Mouse (Mus musculus) heart, embryonic 16.5 days (tissue): ENCODE data around the gene Adk. TPM values are rescaled to one million over a fixed set of nuclear protein-coding genes. Genes with fewer than 3 reads are reported as not detected.
A peak's percentile ranks its signal among the peaks of the same experiment; 100 is the strongest.

ENCODE experiments used
- ATAC-seq: fragments of 200-750 bp; cut with Nextera tagmentation; replicated peaks from 2 replicates; pipeline ENCODE4 v1.8.0; 2017; ENCODE audit warnings: moderate number of reproducible peaks; ENCODE audit not compliant: insufficient read depth, low FRiP score; ENCODE audit errors: extremely low read depth
- H3K27ac ChIP-seq: fragments of 300-500 bp; sonication (generic); 2 replicates; pipeline ENCODE4 v1.5.1; 2014; ENCODE audit warnings: mild to moderate bottlenecking, low read length, control low read depth, moderate library complexity
- H3K27me3 ChIP-seq: fragments of 300-500 bp; sonication (generic); 2 replicates; pipeline ENCODE4 v1.6.1; 2014; ENCODE audit warnings: low read length, mixed read lengths; ENCODE audit not compliant: control insufficient read depth, insufficient read depth
- H3K36me3 ChIP-seq: fragments of 300-500 bp; sonication (generic); 2 replicates; pipeline ENCODE4 v1.6.1; 2014; ENCODE audit not compliant: control insufficient read depth, insufficient read depth
- H3K4me1 ChIP-seq: fragments of 300-500 bp; sonication (generic); 2 replicates; pipeline ENCODE4 v1.6.1; 2014; ENCODE audit warnings: low read length, mixed read lengths; ENCODE audit not compliant: control insufficient read depth, insufficient read depth
- H3K4me2 ChIP-seq: fragments of 300-500 bp; sonication (generic); 2 replicates; pipeline ENCODE4 v1.6.1; 2014; ENCODE audit warnings: low read depth, mild to moderate bottlenecking, control low read depth, low read length
- H3K4me3 ChIP-seq: fragments of 300-500 bp; sonication (generic); 2 replicates; pipeline ENCODE4 v1.5.1; 2014; ENCODE audit warnings: mild to moderate bottlenecking, control low read depth, low read length
- H3K9ac ChIP-seq: fragments of 300-500 bp; sonication (generic); 2 replicates; pipeline ENCODE4 v1.6.1; 2014; ENCODE audit warnings: low read length, control low read depth
- H3K9me3 ChIP-seq: fragments of 300-500 bp; sonication (generic); replicated peaks from 2 replicates; pipeline ENCODE4 v1.6.1; 2016; ENCODE audit warnings: low read length; ENCODE audit not compliant: control insufficient read depth
- WGBS: fragments of 180-500 bp; shearing (Covaris S2); extraction: QIAGEN DNeasy Blood & Tissue Kit; methylation state at CpG from one replicate; pipeline ENCODE4 v1.1.7; 2014; 5-methylcytosine and 5-hydroxymethylcytosine counted together
- polyA plus RNA-seq: library from polyadenylated mRNA; unstranded; fragments of >200 nt; fragmentation: Nextera tagmentation; extraction: Ambion mirVana; gene quantifications from 2 replicates; pipeline ENCODE4 v1.2.1, GENCODE M21; 2015

Gene Adk
- polyA plus RNA-seq, 1 experiment from 2014 or later: 222 TPM

- Histone ChIP-seq H3K9ac (no peak overlapping the region), H3K36me3 (no peaks in the 10 kb centered on the region), H3K27ac (no peak overlapping the region), H3K4me1 (peaks cover 3% of the 10 kb centered on the region; the same call in 1 of the 2 replicates), H3K27me3 (no peaks in the 10 kb centered on the region), H3K9me3 (no peaks in the 10 kb centered on the region), H3K4me2 (no peak overlapping the region), H3K4me3 (no peak overlapping the region)
- 83% methylated on average over 8 of the region's 8 CpGs for WGBS
- ATAC-seq: no peak
Measured at GRCm38 (mm10) chr14:21268229-21268628, 215.9 kb downstream of the Adk start.

GRCm38 (mm10) chr14:21271472-21271871, 219.1 kb downstream of the Adk start:
- WGBS: 79% methylated on average over 4 of the region's 4 CpGs
- no peak for ATAC-seq

GRCm38 (mm10) chr14:21275786-21276185, 223.4 kb downstream of the Adk start:
- Histone ChIP-seq H3K4me1 (peaks cover 7% of the 10 kb centered on the region), H3K27ac (no peak overlapping the region), H3K4me2 (no peak overlapping the region), H3K27me3 (no peaks in the 10 kb centered on the region), H3K4me3 (no peak overlapping the region), H3K36me3 (no peaks in the 10 kb centered on the region), H3K9ac (no peak overlapping the region), H3K9me3 (no peaks in the 10 kb centered on the region)
- no peak for ATAC-seq
- 44% methylated on average over 1 of the region's 1 CpGs for WGBS

More at GRCm38 (mm10) chr14:21271472-21271871, 219.1 kb downstream of the Adk start:
- H3K27me3 ChIP-seq: no peaks in the 10 kb centered on the region
- H3K27ac ChIP-seq: no peak overlapping the region
- no peak overlapping the region for H3K4me3 ChIP-seq
- H3K4me1 ChIP-seq: peaks cover 7% of the 10 kb centered on the region
- no peaks in the 10 kb centered on the region for H3K9me3 ChIP-seq
- H3K4me2 ChIP-seq: no peak overlapping the region
- no peaks in the 10 kb centered on the region for H3K36me3 ChIP-seq
- H3K9ac ChIP-seq: no peak overlapping the region

- H3K4me2 ChIP-seq: no peak overlapping the region
- ATAC-seq: no peak
- H3K4me3 ChIP-seq: no peak overlapping the region
- H3K4me1 ChIP-seq: peaks cover 4% of the 10 kb centered on the region
- H3K27ac ChIP-seq: no peak overlapping the region
- no peaks in the 10 kb centered on the region for H3K27me3 ChIP-seq
- no peaks in the 10 kb centered on the region for H3K9me3 ChIP-seq
- no peaks in the 10 kb centered on the region for H3K36me3 ChIP-seq
- WGBS: 88% methylated on average over 2 of the region's 2 CpGs
- no peak overlapping the region for H3K9ac ChIP-seq
Measured at GRCm38 (mm10) chr14:21278290-21278689, 225.9 kb downstream of the Adk start.

- WGBS: 57% methylated on average over 6 of the region's 6 CpGs
- Histone ChIP-seq H3K4me2 (no peak overlapping the region), H3K4me1 (peaks cover 3% of the 10 kb centered on the region; the same call in 1 of the 2 replicates), H3K4me3 (no peak overlapping the region), H3K27me3 (no peaks in the 10 kb centered on the region), H3K27ac (no peak overlapping the region), H3K9ac (no peak overlapping the region), H3K9me3 (no peaks in the 10 kb centered on the region), H3K36me3 (no peaks in the 10 kb centered on the region)
- no peak for ATAC-seq
Measured at GRCm38 (mm10) chr14:21278907-21279535, 226.6 kb downstream of the Adk start.

- Histone ChIP-seq H3K4me3 (no peak overlapping the region), H3K27me3 (no peaks in the 10 kb centered on the region), H3K27ac (no peak overlapping the region), H3K4me1 (peaks cover 4% of the 10 kb centered on the region; the same call in 1 of the 2 replicates), H3K9me3 (no peaks in the 10 kb centered on the region), H3K9ac (no peak overlapping the region), H3K4me2 (no peak overlapping the region), H3K36me3 (no peaks in the 10 kb centered on the region)
- WGBS: 43% methylated on average over 3 of the region's 3 CpGs
- ATAC-seq: no peak
Measured at GRCm38 (mm10) chr14:21280451-21280850, 228.1 kb downstream of the Adk start.

GRCm38 (mm10) chr14:21281506-21281905, 229.1 kb downstream of the Adk start:
- H3K27ac ChIP-seq: no peak overlapping the region
- H3K36me3 ChIP-seq: no peaks in the 10 kb centered on the region
- H3K27me3 ChIP-seq: no peaks in the 10 kb centered on the region
- no peak overlapping the region for H3K4me2 ChIP-seq
- H3K9me3 ChIP-seq: no peaks in the 10 kb centered on the region
- H3K9ac ChIP-seq: no peak overlapping the region
- ATAC-seq: no peak
- H3K4me3 ChIP-seq: no peak overlapping the region
- WGBS: 83% methylated on average over 4 of the region's 4 CpGs
- peaks cover 12% of the 10 kb centered on the region for H3K4me1 ChIP-seq

GRCm38 (mm10) chr14:21284116-21284515, 231.7 kb downstream of the Adk start:
- 0 out of 2 replicates have a peak, but pooled peaks have one; percentile 23 for ATAC-seq
- H3K27me3 ChIP-seq: no peaks in the 10 kb centered on the region
- 26% methylated on average over 7 of the region's 7 CpGs for WGBS

GRCm38 (mm10) chr14:21284847-21285246, 232.5 kb downstream of the Adk start:
- H3K9me3 ChIP-seq: no peaks in the 10 kb centered on the region
- no peak overlapping the region for H3K4me2 ChIP-seq
- WGBS: 87% methylated on average over 5 of the region's 5 CpGs
- no peak overlapping the region for H3K4me3 ChIP-seq
- no peak for ATAC-seq
- no peak overlapping the region for H3K9ac ChIP-seq
- no peak overlapping the region; the same call in 1 of the 2 replicates for H3K27ac ChIP-seq
- H3K27me3 ChIP-seq: no peaks in the 10 kb centered on the region
- no peaks in the 10 kb centered on the region for H3K36me3 ChIP-seq
- H3K4me1 ChIP-seq: peaks cover 12% of the 10 kb centered on the region

More at GRCm38 (mm10) chr14:21284116-21284515, 231.7 kb downstream of the Adk start:
- Histone ChIP-seq H3K9me3 (no peaks in the 10 kb centered on the region), H3K4me3 (no peak overlapping the region), H3K4me1 (peaks cover 12% of the 10 kb centered on the region), H3K27ac (no peak overlapping the region; the same call in none of the 2 replicates), H3K9ac (no peak overlapping the region), H3K36me3 (no peaks in the 10 kb centered on the region), H3K4me2 (no peak overlapping the region)
